Mouse (Mus musculus) hematopoietic stem cell, adult 5-6 weeks (primary cell): Measurements from ENCODE around the gene Nup35. TPM values are rescaled to one million over a fixed set of nuclear protein-coding genes. Genes with fewer than 3 reads are reported as not detected.

Experiments
- total RNA-seq: library from RNA; stranded (forward); fragments of 172-1452, 232-1000 nt; gene quantifications from 2 replicates; pipeline ENCODE4 v1.2.3, GENCODE M21; 2017

The Nup35 gene
- total RNA-seq, 1 experiment from 2014 or later = 37.9 TPM

Other genes starting within 250 kb of the Nup35 start
- gene Frzb, start 169.6 kb upstream of the Nup35 start, total RNA-seq = not detected in 2 replicates
- gene Nckap1, start 35.9 kb upstream of the Nup35 start, total RNA-seq = 7.3 and 12.7 TPM in 2 replicates
- gene Dusp19, start 191 bp upstream of the Nup35 start, total RNA-seq = 5.9 and 14.4 TPM in 2 replicates